Mouse (Mus musculus) CH12F3 (cell line): ENCODE measurements around the gene Cdca7.

Experiments
- in situ Hi-C: fragments of 300-500 bp; cut with MboI; formaldehyde crosslinking; loops from 2 replicates; pipeline ENCODE4 v1.14.3; 2020; ENCODE audit warnings: low sequenced_read_pairs

Gene Cdca7

GRCm38 (mm10) chr2:72475797-72476485 lies at the start of gene Cdca7:
Cdca7 (plus strand) TSS chr2:72476159.
- in situ Hi-C loops, result no loop called here

- in situ Hi-C loops, result no loop called here
Observed at GRCm38 (mm10) chr2:72426776-72427175, 49.2 kb upstream of the Cdca7 start.

GRCm38 (mm10) chr2:72427288-72427687 lies 48.7 kb upstream of the Cdca7 start:
- in situ Hi-C loops, result no loop called here

GRCm38 (mm10) chr2:72438941-72439533 lies 36.9 kb upstream of the Cdca7 start:
- in situ Hi-C loops, result no loop called here

- in situ Hi-C loops, result no loop called here
Observed at GRCm38 (mm10) chr2:72441010-72441409, 34.9 kb upstream of the Cdca7 start.

GRCm38 (mm10) chr2:72442825-72443224 lies 33.1 kb upstream of the Cdca7 start:
- in situ Hi-C loops, result no loop called here

GRCm38 (mm10) chr2:72443960-72444359 lies 32.0 kb upstream of the Cdca7 start:
- in situ Hi-C loops, result no loop called here

GRCm38 (mm10) chr2:72446106-72446505 lies 29.9 kb upstream of the Cdca7 start:
- in situ Hi-C loops, result no loop called here

- in situ Hi-C loops, result no loop called here
Observed at GRCm38 (mm10) chr2:72446615-72447014, 29.3 kb upstream of the Cdca7 start.

GRCm38 (mm10) chr2:72453563-72453962 lies 22.4 kb upstream of the Cdca7 start:
- in situ Hi-C loops, result no loop called here

- in situ Hi-C loops, result no loop called here
Observed at GRCm38 (mm10) chr2:72456189-72456588, 19.8 kb upstream of the Cdca7 start.

GRCm38 (mm10) chr2:72464376-72465014 lies 11.5 kb upstream of the Cdca7 start:
- in situ Hi-C loops, result no loop called here

GRCm38 (mm10) chr2:72467604-72468003 lies 8.4 kb upstream of the Cdca7 start:
- in situ Hi-C loops, result no loop called here

- in situ Hi-C loops, result no loop called here
Observed at GRCm38 (mm10) chr2:72471415-72472070, 4.4 kb upstream of the Cdca7 start.

- in situ Hi-C loops, result no loop called here
Observed at GRCm38 (mm10) chr2:72474531-72475287, 1.2 kb upstream of the Cdca7 start.

GRCm38 (mm10) chr2:72475423-72475796 lies 549 bp upstream of the Cdca7 start:
- in situ Hi-C loops, result no loop called here

- in situ Hi-C loops, result no loop called here
Observed at GRCm38 (mm10) chr2:72476486-72477211, 690 bp downstream of the Cdca7 start.

- in situ Hi-C loops, result no loop called here
Observed at GRCm38 (mm10) chr2:72477221-72477620, 1.3 kb downstream of the Cdca7 start.

- in situ Hi-C loops, result no loop called here
Observed at GRCm38 (mm10) chr2:72478176-72478575, 2.2 kb downstream of the Cdca7 start.

- in situ Hi-C loops, result no loop called here
Observed at GRCm38 (mm10) chr2:72478921-72479320, 3.0 kb downstream of the Cdca7 start.
